Mouse (Mus musculus) liver, embryonic 14.5 days (tissue): ENCODE measurements around the gene Fbxw5. TPM values are rescaled to one million over a fixed set of nuclear protein-coding genes. Genes with fewer than 3 reads are reported as not detected.

Source experiments
- ATAC-seq: fragments of 200-750 bp; cut with Nextera tagmentation; 2 replicates; pipeline ENCODE4 v1.8.0; 2017; ENCODE audit warnings: moderate number of reproducible peaks, mild to moderate bottlenecking, moderate library complexity; ENCODE audit not compliant: insufficient read depth
- DNase-seq, 3 experiments: peaks; one replicate each; pipeline ENCODE4 v3.0.0-alpha.2; 2012 to 2013; ENCODE audit warnings: low read depth in 3 of 3, low spot score in 3 of 3
- H3K27ac ChIP-seq: fragments of 300-500 bp; sonication (generic); 2 replicates; pipeline ENCODE4 v1.5.1; 2014; ENCODE audit warnings: moderate library complexity, mild to moderate bottlenecking, control low read depth, inconsistent platforms
- H3K27me3 ChIP-seq: fragments of 300-500 bp; sonication (generic); 2 replicates; pipeline ENCODE4 v1.6.1; 2014; ENCODE audit warnings: mild to moderate bottlenecking, low read length, moderate library complexity; ENCODE audit not compliant: control insufficient read depth, insufficient read depth
- H3K36me3 ChIP-seq: fragments of 300-500 bp; sonication (generic); replicated peaks from 2 replicates; pipeline ENCODE4 v1.6.1; 2014; ENCODE audit warnings: low read depth; ENCODE audit not compliant: control insufficient read depth, insufficient read depth
- H3K4me1 ChIP-seq, 2 experiments: fragments of 200-500 bp in 1 of 2; fragments of 300-500 bp in 1 of 2; sonication (generic) in 1 of 2; replicated peaks; 2 replicates each; pipeline ENCODE4 v1.6.1; 2012 to 2014; ENCODE audit warnings: antibody characterized with exemption in 1 of 2, inconsistent platforms in 1 of 2, low read length in 1 of 2; ENCODE audit not compliant: control insufficient read depth in 2 of 2, insufficient read depth in 2 of 2
- H3K4me2 ChIP-seq: fragments of 300-500 bp; sonication (generic); 2 replicates; pipeline ENCODE4 v1.6.1; 2014; ENCODE audit warnings: low read depth, mild to moderate bottlenecking, control low read depth, moderate library complexity
- H3K4me3 ChIP-seq, 2 experiments: fragments of 200-500 bp in 1 of 2; fragments of 300-500 bp in 1 of 2; sonication (generic) in 1 of 2; 2 replicates each; pipeline ENCODE4 v1.5.1; 2012 to 2014; ENCODE audit warnings: low read depth in 2 of 2, low read length in 2 of 2, mild to moderate bottlenecking in 2 of 2, control low read depth in 1 of 2, inconsistent platforms in 1 of 2, moderate library complexity in 1 of 2; ENCODE audit not compliant: insufficient read depth in 1 of 2
- H3K9ac ChIP-seq: fragments of 300-500 bp; sonication (generic); replicated peaks from 2 replicates; pipeline ENCODE4 v1.6.1; 2014; ENCODE audit warnings: mild to moderate bottlenecking, control low read depth, moderate library complexity
- H3K9me3 ChIP-seq: fragments of 300-500 bp; sonication (generic); 2 replicates; pipeline ENCODE4 v1.6.1; 2016; ENCODE audit warnings: low read length, mixed read lengths; ENCODE audit not compliant: control insufficient read depth
- CTCF ChIP-seq: IDR thresholded peaks from 2 replicates; pipeline ENCODE4 v1.5.1; 2016; ENCODE audit warnings: antibody characterized with exemption, low read depth, control low read depth
- EP300 ChIP-seq: IDR thresholded peaks from 2 replicates; pipeline ENCODE4 v1.6.1; 2016; ENCODE audit warnings: antibody characterized with exemption, low read depth
- WGBS: fragments of 180-500 bp; shearing (Covaris S2); extraction: QIAGEN DNeasy Blood & Tissue Kit; methylation state at CpG from one replicate; pipeline ENCODE4 v1.1.7; 2014; ENCODE audit not compliant: insufficient replicate concordance; 5-methylcytosine and 5-hydroxymethylcytosine counted together
- polyA plus RNA-seq, 2 experiments: library from polyadenylated mRNA; depleted of rRNA in 1 of 2; stranded (reverse) in 1 of 2; unstranded in 1 of 2; fragments of >200 nt; fragmentation: Nextera tagmentation in 1 of 2; extraction: Ambion mirVana in 1 of 2; gene quantifications; 2 replicates each; pipeline versions ENCODE4 v1.2.1 to v1.2.3; 2012 to 2014

Fbxw5 gene
- polyA plus RNA-seq, 2 experiments: 8.1 to 18.3 TPM

DNA sequence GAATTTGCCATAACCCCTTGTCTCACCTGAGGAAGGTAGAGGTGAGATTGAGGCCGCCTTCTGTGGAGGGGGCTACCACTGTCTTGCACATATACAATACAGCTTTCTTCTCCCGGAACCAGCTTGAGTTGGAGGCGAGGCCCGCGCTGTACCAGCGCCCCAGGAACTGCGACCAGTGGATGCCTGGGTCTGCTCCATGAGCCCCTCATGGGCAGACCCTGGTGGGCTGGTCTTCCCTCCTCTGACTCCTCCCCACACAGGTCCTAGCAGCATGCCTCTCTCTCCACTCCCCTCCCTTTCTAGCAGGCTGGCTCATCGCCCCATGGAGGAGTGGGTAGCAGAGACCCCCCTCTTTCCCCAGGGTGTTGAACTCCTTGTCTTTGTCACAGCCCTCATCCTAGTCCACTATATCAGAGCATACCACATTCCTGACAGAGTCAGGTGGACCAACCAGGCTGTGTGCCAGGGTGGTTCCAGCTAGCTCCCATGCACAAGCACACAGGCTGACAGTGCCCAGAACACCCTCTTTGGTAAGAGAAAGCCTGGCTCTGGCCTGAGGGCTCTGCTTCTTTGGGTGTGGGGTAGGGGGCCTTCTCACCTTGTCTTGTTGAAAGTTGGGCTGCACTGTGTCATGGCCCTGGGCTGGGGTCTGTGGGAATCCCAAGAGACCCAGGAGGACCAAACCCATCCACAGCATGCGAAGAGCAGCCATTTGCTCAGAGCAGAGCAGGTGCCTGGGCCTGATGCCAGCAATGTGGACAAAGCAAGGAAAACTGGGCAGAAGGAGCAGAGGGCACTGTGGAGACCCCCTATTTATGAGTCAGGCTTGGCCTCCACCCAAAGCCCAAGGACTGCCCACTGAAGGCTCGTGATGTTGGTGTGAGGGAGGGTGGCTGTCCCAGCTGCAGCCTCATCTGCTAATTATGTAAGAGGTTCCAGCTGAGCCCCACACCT lies 31.3 kb upstream of the Fbxw5 start:
- Histone ChIP-seq H3K9me3 (no peaks in the 10 kb centered on the region), H3K27ac (no peak overlapping the region), H3K9ac (no peak overlapping the region), H3K4me2 (no peak overlapping the region), H3K4me3 (no peak overlapping the region), H3K36me3 (no peaks in the 10 kb centered on the region), H3K4me1 (no peaks in the 10 kb centered on the region), H3K27me3 (no peaks in the 10 kb centered on the region)
- TF ChIP-seq EP300: no peak
- no peak for TF ChIP-seq CTCF
- no peak for DNase-seq
- ATAC-seq: no peak
- WGBS: 73% methylated on average over 10 of the region's 10 CpGs

GRCm38 (mm10) chr2:25469969-25470368 lies 30.6 kb upstream of the Fbxw5 start, which contains the start of gene Ptgds:
Ptgds (minus strand) TSS chr2:25470046.
- WGBS: 58% methylated on average over 6 of the region's 6 CpGs
- TF ChIP-seq EP300 (no peak), CTCF (no peak)
- Histone ChIP-seq H3K9ac (no peak within 1 kb of the TSS), H3K4me1 (no peaks in the 10 kb centered on the region), H3K27ac (no peak within 1 kb of the TSS), H3K4me2 (no peak within 1 kb of the TSS), H3K4me3 (no peak within 1 kb of the TSS), H3K9me3 (no peaks in the 10 kb centered on the region), H3K27me3 (no peaks in the 10 kb centered on the region), H3K36me3 (no peaks in the 10 kb centered on the region)
- no peak for ATAC-seq
- DNase-seq: no peak

GRCm38 (mm10) chr2:25472550-25472949 lies 28.0 kb upstream of the Fbxw5 start:
- no peak overlapping the region for H3K4me3 ChIP-seq
- H3K27me3 ChIP-seq: no peaks in the 10 kb centered on the region
- no peak for ATAC-seq
- no peak for DNase-seq
- H3K36me3 ChIP-seq: no peaks in the 10 kb centered on the region
- no peak overlapping the region for H3K27ac ChIP-seq
- H3K4me2 ChIP-seq: no peak overlapping the region
- 41% methylated on average over 2 of the region's 2 CpGs for WGBS
- no peaks in the 10 kb centered on the region for H3K9me3 ChIP-seq
- TF ChIP-seq CTCF: no peak
- TF ChIP-seq EP300: no peak
- H3K4me1 ChIP-seq: no peaks in the 10 kb centered on the region
- H3K9ac ChIP-seq: no peak overlapping the region

GRCm38 (mm10) chr2:25477541-25477940 lies 23.0 kb upstream of the Fbxw5 start:
- H3K9me3 ChIP-seq: no peaks in the 10 kb centered on the region
- H3K9ac ChIP-seq: no peak overlapping the region
- H3K36me3 ChIP-seq: no peaks in the 10 kb centered on the region
- no peak overlapping the region for H3K4me3 ChIP-seq
- H3K4me2 ChIP-seq: no peak overlapping the region
- TF ChIP-seq EP300 (no peak), CTCF (no peak)
- H3K27me3 ChIP-seq: no peaks in the 10 kb centered on the region
- ATAC-seq (no peak), DNase-seq (no peak)
- no peak overlapping the region for H3K27ac ChIP-seq
- no peaks in the 10 kb centered on the region for H3K4me1 ChIP-seq
- 72% methylated on average over 8 of the region's 8 CpGs for WGBS

DNA sequence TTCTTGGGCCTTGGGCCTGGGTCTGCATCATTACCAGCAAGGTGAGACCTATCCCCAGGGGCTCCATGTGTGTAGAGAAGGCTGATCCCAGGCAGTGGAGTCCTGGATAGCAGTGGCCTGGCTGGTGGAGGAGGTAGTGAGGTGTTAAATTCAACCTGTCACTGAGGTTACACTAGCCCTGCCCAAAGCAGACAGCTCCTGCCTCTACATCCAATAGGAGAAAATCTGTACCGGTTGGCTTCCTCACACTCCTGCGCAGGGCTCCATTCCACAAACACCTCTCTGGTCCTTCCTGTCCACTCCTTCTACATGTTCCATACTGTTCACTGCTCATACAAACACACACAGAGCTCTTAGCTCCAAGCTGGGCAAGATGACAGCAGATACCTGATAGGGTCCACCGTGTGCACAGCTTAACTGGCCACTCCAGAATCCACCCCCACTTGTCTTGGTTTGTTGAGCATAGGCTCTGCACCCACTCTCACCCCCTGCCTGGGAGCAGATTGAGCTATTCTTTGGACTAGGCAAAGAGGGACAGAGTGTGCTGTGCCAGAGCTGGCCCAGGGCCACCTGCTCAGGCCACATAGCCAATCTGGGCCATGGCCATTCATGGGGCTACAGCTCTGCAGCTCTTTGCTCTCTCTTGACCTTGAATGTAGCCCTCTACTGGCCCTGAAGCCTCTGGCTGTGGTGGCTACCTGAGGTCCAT lies 22.4 kb upstream of the Fbxw5 start:
- H3K4me2 ChIP-seq: no peak overlapping the region
- no peak overlapping the region for H3K9ac ChIP-seq
- no peak for DNase-seq
- H3K27me3 ChIP-seq: no peaks in the 10 kb centered on the region
- ATAC-seq: no peak
- no peaks in the 10 kb centered on the region for H3K9me3 ChIP-seq
- H3K36me3 ChIP-seq: no peaks in the 10 kb centered on the region
- no peak overlapping the region for H3K4me3 ChIP-seq
- TF ChIP-seq CTCF: no peak
- no peak for TF ChIP-seq EP300
- H3K4me1 ChIP-seq: no peaks in the 10 kb centered on the region
- H3K27ac ChIP-seq: no peak overlapping the region
- WGBS: 77% methylated on average over 3 of the region's 3 CpGs
